Mouse (Mus musculus): ENCODE data around the gene Sema6c. TPM values are rescaled to one million over a fixed set of nuclear protein-coding genes. Genes with fewer than 3 reads are reported as not detected.
"Not testable (repeated sequence)": the region's sequence is repeated elsewhere in the genome, so short reads cannot be mapped to it uniquely, and the experiment has no call there.

Sema6c gene
- polyA plus RNA-seq, 1 experiment from 2014 or later = 14.6 TPM

DNA sequence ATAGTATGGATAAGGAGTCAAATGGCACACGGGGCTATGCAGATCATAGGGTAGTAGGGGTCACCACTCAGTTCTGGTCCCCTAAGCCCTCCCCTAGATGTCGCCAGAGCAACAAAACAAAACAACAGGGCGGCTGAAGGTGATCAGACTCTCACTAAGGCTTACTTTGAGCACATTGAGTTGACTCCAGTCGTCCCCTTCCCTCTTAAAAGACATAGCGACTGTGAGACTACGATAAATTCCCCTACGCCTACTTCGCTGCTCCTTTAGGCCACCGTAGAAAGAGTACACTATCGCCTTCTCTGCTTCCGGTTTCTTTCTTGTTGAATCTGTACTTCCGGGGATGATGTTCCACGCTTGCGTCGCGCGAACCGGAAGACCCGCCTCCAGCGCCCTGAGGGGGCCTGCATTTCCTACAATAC, 26.6 kb upstream of the Sema6c start, which contains the start of the genes Scnm1 and Lysmd1:
Gene Scnm1 (minus strand): TSS at position 332 of the 422 bp plus-strand sequence.
Gene Lysmd1 (plus strand): TSS at position 409 of the 422 bp plus-strand sequence.
- H3K27ac ChIP-seq = peak within 1 kb of the TSS; percentile 69
- H3K9ac ChIP-seq = peak within 1 kb of the TSS; percentile 83
- peak; percentile 95 for ATAC-seq
- WGBS = under 1% methylated on average over 20 of the region's 20 CpGs
- H3K4me3 ChIP-seq = peak within 1 kb of the TSS; percentile 72
- no peaks in the 10 kb centered on the region for H3K27me3 ChIP-seq
- peak within 1 kb of the TSS; percentile 89 for H3K4me2 ChIP-seq
- H3K36me3 ChIP-seq (ENCODE audit: poor library complexity, severe bottlenecking) = peaks cover 31% of the 10 kb centered on the region
- H3K9me3 ChIP-seq (replicated peaks) = no peaks in the 10 kb centered on the region
- H3K4me1 ChIP-seq = peaks cover 24% of the 10 kb centered on the region

DNA sequence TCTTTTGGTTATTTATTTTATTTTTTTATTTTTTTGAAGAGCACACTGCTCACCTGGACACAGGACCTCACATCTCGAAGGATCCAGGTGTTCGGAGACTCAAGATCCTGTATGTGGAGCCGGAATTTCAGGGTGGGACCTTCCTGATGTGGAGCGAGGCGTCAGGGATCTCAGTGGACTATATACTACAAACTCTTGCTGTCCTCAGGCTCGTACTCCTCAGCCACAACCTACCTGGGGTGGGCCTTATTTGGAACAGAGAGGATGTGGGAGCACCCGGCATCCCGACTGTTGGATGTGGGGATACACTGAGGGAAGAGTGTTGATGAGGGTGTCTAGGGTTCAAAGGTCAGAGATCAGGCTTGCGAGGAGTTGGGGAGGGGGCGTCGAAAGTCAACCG, 26.1 kb upstream of the Sema6c start:
- not testable (repeated sequence) for H3K27ac ChIP-seq; H3K27me3 ChIP-seq; H3K9ac ChIP-seq; H3K4me2 ChIP-seq; H3K9me3 ChIP-seq (replicated peaks)
- Histone ChIP-seq H3K36me3 (ENCODE audit: poor library complexity, severe bottlenecking) (peaks cover 26% of the 10 kb centered on the region), H3K4me3 (peak overlapping the region; percentile 72), H3K4me1 (peaks cover 24% of the 10 kb centered on the region)
- ATAC-seq = peak; percentile 66
- no CpG with 5 or more reads among the region's 12 CpGs for WGBS

DNA sequence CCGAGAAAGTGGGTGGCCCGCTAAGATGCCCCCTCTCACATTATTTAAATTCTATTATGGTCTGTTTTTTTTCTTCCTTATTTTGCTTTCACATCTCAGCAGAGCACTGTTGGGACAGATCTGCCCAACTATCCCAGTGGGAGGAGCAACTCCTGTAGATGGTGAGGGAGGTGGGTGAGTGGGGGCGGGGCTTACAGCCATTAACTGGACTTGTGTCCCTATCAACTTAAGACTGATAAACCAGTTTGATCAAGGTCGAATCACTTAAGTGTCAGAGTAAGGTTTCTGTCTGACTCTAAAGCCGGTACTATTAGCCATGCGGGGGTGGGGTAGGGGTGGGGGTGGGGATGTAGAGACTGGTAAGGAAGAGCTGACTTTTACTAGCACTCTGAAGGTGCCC, 25.2 kb upstream of the Sema6c start:
- no peak for ATAC-seq
- peaks cover 25% of the 10 kb centered on the region for H3K36me3 ChIP-seq (ENCODE audit: poor library complexity, severe bottlenecking)
- 34% methylated on average over 6 of the region's 6 CpGs for WGBS
- H3K9me3 ChIP-seq (replicated peaks) = no peaks in the 10 kb centered on the region
- no peak overlapping the region for H3K27ac ChIP-seq
- peak overlapping the region; percentile 60 for H3K4me2 ChIP-seq
- no peaks in the 10 kb centered on the region for H3K27me3 ChIP-seq
- peak overlapping the region; percentile 34 for H3K4me3 ChIP-seq
- peaks cover 24% of the 10 kb centered on the region for H3K4me1 ChIP-seq
- peak overlapping the region; percentile 48; the same call in 1 of the 2 replicates for H3K9ac ChIP-seq

DNA sequence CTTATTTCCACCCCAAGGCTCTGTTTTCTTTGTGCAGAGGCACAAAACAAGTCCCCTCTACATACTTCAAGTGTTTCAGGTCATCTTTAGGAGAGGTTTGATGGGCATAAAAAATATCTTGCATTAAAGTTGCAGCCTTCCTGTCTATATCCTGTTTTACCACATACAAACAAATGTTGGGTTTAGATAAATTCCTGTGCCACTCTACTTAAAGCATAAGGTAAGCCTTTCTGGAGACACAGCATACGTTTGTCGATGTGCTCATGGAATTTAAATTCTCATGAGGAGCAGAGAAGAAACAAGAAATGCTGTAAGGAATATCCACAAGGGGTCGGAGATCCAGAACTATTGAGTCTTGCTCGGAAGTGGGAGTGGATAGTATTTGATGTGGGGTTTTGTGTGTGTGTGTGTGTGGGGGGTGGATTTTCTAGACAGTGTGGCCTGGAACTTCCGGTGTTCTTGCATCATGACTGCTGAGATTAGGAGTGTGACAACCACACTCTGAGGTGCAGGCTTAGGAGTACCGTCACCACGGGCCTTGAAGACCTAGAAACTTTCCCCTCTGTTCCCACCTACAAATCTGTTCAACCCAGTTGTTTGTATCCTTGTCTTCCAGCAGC, 24.7 kb upstream of the Sema6c start:
- H3K4me2 ChIP-seq = peak overlapping the region; percentile 60
- H3K27me3 ChIP-seq = no peaks in the 10 kb centered on the region
- no peaks in the 10 kb centered on the region for H3K9me3 ChIP-seq (replicated peaks)
- H3K4me3 ChIP-seq = peak overlapping the region; percentile 34
- peaks cover 26% of the 10 kb centered on the region for H3K36me3 ChIP-seq (ENCODE audit: poor library complexity, severe bottlenecking)
- no peak for ATAC-seq
- peaks cover 24% of the 10 kb centered on the region for H3K4me1 ChIP-seq
- H3K27ac ChIP-seq = no peak overlapping the region
- no peak overlapping the region for H3K9ac ChIP-seq
- 91% methylated on average over 7 of the region's 7 CpGs for WGBS

DNA sequence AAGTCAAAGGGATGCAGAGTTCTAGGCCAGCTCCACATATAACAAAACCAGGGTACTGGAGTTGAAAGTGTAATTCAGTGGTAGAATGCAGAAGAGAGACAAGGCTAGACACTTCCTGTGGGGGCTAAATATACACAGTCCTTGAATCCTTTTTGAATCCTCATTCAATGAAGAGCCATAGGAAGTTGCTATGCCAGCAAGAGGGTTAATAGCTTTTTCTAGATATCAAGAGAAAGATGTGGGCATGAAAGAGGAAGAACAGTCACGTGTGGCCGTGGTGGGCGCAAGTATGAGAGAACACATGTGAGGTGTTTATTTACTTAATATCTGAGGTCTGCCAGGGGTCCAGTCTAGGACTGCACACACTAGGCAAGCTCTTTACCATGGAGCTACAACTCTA, 23.9 kb upstream of the Sema6c start:
- H3K4me3 ChIP-seq = no peak overlapping the region
- no peak for ATAC-seq
- peaks cover 22% of the 10 kb centered on the region for H3K36me3 ChIP-seq (ENCODE audit: poor library complexity, severe bottlenecking)

DNA sequence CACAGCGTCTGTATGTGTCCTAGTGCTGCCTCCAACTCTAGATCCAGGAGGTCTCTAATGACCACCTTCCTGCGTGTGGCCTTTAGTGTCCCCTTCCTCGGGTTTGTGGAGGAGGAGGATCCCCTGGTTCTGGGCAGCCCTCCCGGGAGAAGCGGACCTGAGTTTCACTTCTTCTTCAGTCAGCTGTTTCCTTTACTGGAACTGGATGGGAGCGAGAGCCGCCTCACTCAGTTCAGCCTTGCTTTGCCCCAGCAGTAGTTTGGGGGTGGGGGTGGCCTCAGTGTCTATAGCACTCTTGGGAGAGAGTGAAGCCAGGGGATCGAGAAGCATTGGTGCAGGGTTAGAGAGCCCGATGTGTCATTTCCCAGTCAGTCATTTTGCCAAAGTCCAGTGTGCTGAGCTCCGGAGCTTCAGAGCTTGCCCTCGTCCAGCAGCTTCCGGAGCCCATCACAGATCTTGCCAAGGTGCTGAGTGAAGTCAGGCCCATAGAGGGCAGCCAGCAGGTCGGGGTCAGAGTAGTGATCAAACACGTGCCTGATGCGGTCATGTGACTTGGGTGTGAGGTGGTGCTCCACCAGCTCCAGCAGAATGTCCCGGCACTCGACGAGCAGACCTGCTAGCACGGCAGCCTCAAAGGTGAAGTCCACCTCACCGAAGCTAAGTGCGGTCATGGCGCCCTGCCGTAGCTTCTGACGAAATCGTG, 20.5 kb upstream of the Sema6c start:
- H3K27ac ChIP-seq = no peak overlapping the region
- no peak for ATAC-seq
- WGBS = 74% methylated on average over 25 of the region's 25 CpGs
- H3K9ac ChIP-seq = no peak overlapping the region
- H3K4me2 ChIP-seq = no peak overlapping the region
- H3K36me3 ChIP-seq (ENCODE audit: poor library complexity, severe bottlenecking) = peaks cover 18% of the 10 kb centered on the region
- H3K4me3 ChIP-seq = no peak overlapping the region
- no peaks in the 10 kb centered on the region for H3K27me3 ChIP-seq
- H3K9me3 ChIP-seq (replicated peaks) = no peaks in the 10 kb centered on the region
- H3K4me1 ChIP-seq = peaks cover 16% of the 10 kb centered on the region

More for the DNA sequence above, 23.9 kb upstream of the Sema6c start:
- no peaks in the 10 kb centered on the region for H3K9me3 ChIP-seq (replicated peaks)
- WGBS = 95% methylated on average over 3 of the region's 3 CpGs
- H3K27ac ChIP-seq = no peak overlapping the region
- H3K4me2 ChIP-seq = no peak overlapping the region
- peaks cover 24% of the 10 kb centered on the region for H3K4me1 ChIP-seq
- no peak overlapping the region for H3K9ac ChIP-seq
- H3K27me3 ChIP-seq = no peaks in the 10 kb centered on the region

DNA sequence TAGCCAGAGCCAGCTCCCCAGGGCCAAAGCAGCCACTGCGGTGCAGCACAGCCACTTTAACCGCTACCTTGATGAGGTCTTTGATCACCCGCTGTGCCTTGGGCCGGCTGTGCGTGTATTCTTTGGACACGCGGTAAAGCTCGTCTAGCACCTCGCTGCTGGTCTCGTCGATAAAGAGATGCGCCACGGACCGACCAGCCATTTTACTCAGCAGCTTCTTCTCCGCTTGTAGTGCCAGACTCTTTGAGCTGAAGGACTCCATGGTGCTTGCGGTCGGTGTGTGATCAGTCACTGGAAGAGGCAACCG, 20.0 kb upstream of the Sema6c start:
- ATAC-seq = no peak
- no peak overlapping the region for H3K9ac ChIP-seq
- no peaks in the 10 kb centered on the region for H3K27me3 ChIP-seq
- H3K9me3 ChIP-seq (replicated peaks) = no peaks in the 10 kb centered on the region
- WGBS = 63% methylated on average over 18 of the region's 18 CpGs
- peaks cover 18% of the 10 kb centered on the region for H3K36me3 ChIP-seq (ENCODE audit: poor library complexity, severe bottlenecking)
- no peak overlapping the region for H3K4me2 ChIP-seq
- no peak overlapping the region for H3K27ac ChIP-seq
- H3K4me3 ChIP-seq = no peak overlapping the region
- peaks cover 11% of the 10 kb centered on the region for H3K4me1 ChIP-seq

DNA sequence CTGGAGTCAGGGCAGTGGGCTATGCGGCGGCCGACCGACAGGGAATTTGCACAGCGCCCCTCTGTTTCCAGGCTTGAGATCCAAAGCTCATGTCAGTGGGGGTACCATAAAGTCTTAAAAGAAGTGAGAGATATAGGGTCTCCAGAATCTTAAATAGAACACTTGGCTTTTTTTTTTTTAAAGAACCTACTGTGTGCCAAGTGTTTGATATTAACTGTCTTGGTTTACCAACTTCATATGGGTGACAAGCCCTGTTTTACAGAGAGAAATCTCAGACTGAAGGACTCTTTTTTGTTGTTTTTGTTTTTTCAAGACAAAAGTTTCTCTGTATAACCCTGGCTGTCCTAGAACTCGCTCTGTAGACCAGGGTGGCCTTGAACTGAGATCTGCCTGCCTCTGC, 19.5 kb upstream of the Sema6c start:
- H3K4me1 ChIP-seq = peaks cover 5% of the 10 kb centered on the region; the same call in 1 of the 2 replicates
- H3K27me3 ChIP-seq = no peaks in the 10 kb centered on the region
- H3K4me3 ChIP-seq = no peak overlapping the region
- H3K36me3 ChIP-seq (ENCODE audit: poor library complexity, severe bottlenecking) = peaks cover 18% of the 10 kb centered on the region
- H3K9me3 ChIP-seq (replicated peaks) = no peaks in the 10 kb centered on the region
- H3K4me2 ChIP-seq = no peak overlapping the region
- H3K27ac ChIP-seq = no peak overlapping the region
- 89% methylated on average over 6 of the region's 6 CpGs for whole genome bisulfite sequencing
- no peak overlapping the region for H3K9ac ChIP-seq
- no peak for ATAC-seq

DNA sequence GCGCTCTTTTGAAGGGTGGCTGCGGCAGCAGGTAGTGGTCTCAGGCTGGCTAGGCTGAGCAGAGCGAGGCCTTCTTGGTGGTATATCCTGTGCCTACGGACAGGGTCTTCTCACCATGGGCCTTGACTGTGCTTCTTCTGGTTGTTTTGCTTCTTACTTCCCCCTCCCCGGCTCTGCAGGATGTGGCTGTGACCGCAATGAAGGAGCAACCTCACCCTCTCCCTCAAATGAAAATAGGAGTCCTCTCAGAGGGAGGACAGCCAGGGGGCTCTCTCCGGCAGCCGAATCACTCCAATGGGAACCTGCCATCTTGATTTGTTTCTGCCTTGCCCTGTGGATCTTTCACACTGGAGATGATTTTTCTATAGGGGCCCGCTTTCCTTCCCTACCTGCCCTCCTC, 18.8 kb upstream of the Sema6c start:
- ATAC-seq = no peak
- Histone ChIP-seq H3K36me3 (ENCODE audit: poor library complexity, severe bottlenecking) (peaks cover 18% of the 10 kb centered on the region), H3K9ac (no peak overlapping the region), H3K9me3 (replicated peaks) (no peaks in the 10 kb centered on the region), H3K27ac (no peak overlapping the region), H3K4me1 (no peaks in the 10 kb centered on the region; the same call in 1 of the 2 replicates), H3K27me3 (no peaks in the 10 kb centered on the region), H3K4me3 (no peak overlapping the region), H3K4me2 (no peak overlapping the region)
- WGBS = 90% methylated on average over 9 of the region's 9 CpGs

DNA sequence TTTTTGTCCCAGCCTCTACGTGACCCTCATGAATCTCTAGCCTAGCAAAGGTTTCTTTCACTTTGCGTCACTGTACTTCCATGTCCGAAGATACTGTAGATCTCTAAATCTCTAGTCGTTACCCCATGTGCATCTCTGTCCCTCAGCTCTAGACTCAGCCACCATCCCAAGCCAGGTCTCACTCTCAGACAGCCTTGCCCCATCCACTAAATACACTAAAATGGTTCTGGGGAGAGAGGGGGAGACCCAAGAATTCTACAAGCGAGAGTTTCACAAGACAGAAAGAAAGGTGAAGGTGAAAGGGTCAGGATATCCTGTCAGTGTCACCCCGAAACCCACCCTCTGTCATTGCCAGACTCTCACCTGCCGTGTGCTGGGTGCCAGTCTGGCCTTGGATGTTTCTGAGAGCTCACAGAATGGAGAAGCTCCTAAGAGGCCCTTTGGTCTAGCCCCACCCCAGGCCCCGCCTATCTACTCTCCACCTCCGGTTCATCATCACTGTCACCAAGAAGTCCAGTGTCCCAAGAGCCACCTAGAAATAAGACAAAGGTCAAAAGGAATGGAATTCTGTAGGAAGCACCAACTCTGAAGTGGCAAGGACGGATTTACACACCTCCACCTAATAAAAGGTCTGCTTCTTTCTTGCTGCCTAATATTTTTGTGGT, 18.2 kb upstream of the Sema6c start, which contains the start of gene Tnfaip8l2:
Gene Tnfaip8l2 (minus strand): TSS at position 409 of the 665 bp plus-strand sequence.
- 82% methylated on average over 10 of the region's 10 CpGs for WGBS
- H3K4me3 ChIP-seq = no peak within 1 kb of the TSS
- H3K9me3 ChIP-seq (replicated peaks) = no peaks in the 10 kb centered on the region
- H3K4me1 ChIP-seq = no peaks in the 10 kb centered on the region
- no peak within 1 kb of the TSS for H3K9ac ChIP-seq
- H3K27me3 ChIP-seq = no peaks in the 10 kb centered on the region
- H3K36me3 ChIP-seq (ENCODE audit: poor library complexity, severe bottlenecking) = peaks cover 18% of the 10 kb centered on the region
- ATAC-seq = peak; percentile 42; the same call in 1 of the 2 replicates
- H3K4me2 ChIP-seq = no peak within 1 kb of the TSS
- H3K27ac ChIP-seq = no peak within 1 kb of the TSS

DNA sequence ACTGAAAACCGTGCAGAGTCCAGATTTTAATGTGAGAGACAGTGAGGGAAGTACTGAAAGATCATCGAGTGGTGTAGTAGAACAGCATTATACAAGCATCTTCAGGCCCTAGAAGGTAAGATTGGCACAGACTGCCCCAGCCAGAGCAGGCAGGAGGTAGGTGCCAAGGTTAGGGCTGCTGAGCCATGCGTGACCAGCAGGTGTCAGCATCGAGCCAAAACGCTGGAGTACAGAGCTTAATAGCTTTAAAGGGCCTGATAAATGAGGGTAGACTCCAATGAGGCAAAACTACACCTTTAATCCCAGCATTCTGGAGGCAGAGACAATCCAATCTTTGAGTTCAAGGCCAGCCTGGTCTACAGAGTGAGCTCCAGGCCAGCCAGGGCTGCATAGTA, 17.6 kb upstream of the Sema6c start:
- WGBS = 8% methylated on average over 5 of the region's 5 CpGs
- Histone ChIP-seq H3K9ac (no peak overlapping the region), H3K36me3 (ENCODE audit: poor library complexity, severe bottlenecking) (peaks cover 18% of the 10 kb centered on the region), H3K4me1 (no peaks in the 10 kb centered on the region), H3K4me2 (no peak overlapping the region), H3K4me3 (no peak overlapping the region), H3K27me3 (no peaks in the 10 kb centered on the region), H3K9me3 (replicated peaks) (no peaks in the 10 kb centered on the region), H3K27ac (no peak overlapping the region)
- peak; percentile 79 for ATAC-seq

DNA sequence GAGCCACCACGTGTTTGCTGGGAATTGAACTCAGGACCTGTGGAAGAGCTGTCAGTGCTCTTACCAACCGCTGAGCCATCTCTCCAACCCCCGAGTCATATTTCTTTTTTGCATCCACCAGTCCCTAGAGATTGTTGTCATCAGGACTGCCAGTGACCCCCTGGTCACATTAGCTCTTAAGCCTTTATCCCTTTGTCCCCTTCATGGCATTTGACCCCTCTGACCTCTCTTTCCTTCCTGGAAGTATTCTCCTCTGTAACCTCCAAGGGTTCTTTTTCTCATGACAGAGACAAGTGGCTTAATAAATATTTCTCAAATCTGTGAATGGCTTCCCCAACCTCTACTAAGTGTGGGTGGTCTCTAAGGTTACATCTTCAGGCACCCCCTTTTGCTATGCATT, 12.3 kb upstream of the Sema6c start:
- ATAC-seq = no peak
- no peaks in the 10 kb centered on the region for H3K9me3 ChIP-seq (replicated peaks)
- 65% methylated on average over 3 of the region's 3 CpGs for WGBS

More for the DNA sequence above, 12.3 kb upstream of the Sema6c start:
- Histone ChIP-seq H3K4me3 (no peak overlapping the region), H3K4me1 (no peaks in the 10 kb centered on the region), H3K36me3 (ENCODE audit: poor library complexity, severe bottlenecking) (no peaks in the 10 kb centered on the region), H3K27me3 (peaks cover 9% of the 10 kb centered on the region; the same call in 1 of the 2 replicates), H3K27ac (no peak overlapping the region), H3K9ac (no peak overlapping the region), H3K4me2 (no peak overlapping the region)
